Mouse (Mus musculus): Measurements from ENCODE around the gene Kpna6.

DNA sequence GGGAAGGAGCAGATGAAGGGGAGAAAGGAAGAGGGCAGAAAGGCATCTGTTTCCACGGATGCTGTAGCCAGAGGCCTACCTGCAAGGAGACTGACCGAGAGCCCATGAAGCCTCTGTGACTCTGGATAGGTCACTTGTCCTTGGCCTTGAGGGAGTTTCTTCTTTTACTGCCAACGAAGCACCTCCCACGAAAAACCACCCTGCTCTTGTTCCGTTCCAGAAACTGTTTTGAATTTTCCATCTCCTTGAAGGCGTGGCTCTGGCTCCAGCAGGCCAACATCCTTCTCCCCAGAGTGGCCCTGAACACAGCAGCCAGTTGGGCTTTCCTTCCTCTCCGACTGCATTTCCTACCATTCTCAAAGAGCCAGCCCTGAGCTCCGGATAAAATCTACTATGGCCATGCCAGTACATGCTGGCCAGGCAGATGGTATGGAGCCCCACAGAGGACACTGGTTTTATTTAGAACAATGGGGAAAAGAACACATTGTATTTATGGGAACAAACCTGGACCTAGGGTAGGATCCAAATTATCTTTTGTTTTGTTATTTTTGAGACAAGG lies 51.2 kb downstream of the Kpna6 start:
- TF ChIP-seq CTCF (IDR thresholded peaks at IDR 0.05; ENCODE audit: control insufficient read depth, insufficient read depth, insufficient replicate concordance, low read depth, low read length) (no peak), POLR2A (IDR thresholded peaks at IDR 0.05; ENCODE audit: control insufficient read depth, low read depth, low read length) (peak; percentile 18; the same call in 1 of the 2 replicates)

Measured in testis, adult 2 months (tissue).